Mouse (Mus musculus): ENCODE data around the gene Cd36. TPM values are rescaled to one million over a fixed set of nuclear protein-coding genes. Genes with fewer than 3 reads are reported as not detected.

The Cd36 gene
- polyA plus RNA-seq, 1 experiment from 2014 or later = 0.75 TPM

DNA sequence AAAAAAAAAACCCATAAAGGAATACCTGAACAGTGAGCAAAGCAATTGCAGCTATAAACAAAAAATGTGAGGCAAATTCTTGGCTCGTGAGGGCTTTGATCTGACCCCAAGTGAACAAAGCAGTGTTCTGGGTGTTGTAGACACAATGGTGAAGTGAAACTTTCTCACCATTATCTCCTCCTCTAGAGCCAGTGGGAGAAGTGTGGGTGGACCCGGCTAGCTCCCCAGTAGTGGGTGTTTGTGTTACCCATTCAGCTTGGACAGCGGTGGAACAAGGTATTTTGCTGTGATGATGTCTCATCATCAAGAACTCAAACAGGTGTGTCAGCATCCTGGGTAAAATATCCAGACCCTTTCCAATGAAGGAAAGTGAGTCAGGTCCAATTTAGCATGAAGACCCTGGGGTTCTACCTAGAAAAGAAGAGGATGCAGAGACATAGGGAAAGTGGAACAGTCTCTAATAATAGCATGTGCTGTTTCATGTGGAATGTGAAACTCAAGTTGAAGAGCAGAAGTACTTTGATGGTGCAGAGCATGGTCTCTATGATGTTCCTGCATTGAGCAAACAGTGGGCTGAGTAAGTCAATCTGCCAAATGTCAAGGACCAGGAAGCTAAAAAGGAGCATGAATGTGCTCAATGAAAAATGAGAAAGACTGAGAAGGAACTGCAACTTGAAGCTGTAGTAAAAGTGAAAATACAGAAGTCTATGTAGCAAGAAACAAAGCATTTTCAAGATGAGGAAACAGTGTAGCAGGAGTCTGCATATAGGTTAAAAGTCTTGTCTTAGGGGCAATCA, 34.3 kb downstream of the Cd36 start:
- H3K27ac ChIP-seq (replicated peaks; ENCODE audit: low read depth, low read length) = no peak overlapping the region
- H3K4me3 ChIP-seq (ENCODE audit: low read depth, low read length) = no peak overlapping the region
- ATAC-seq (ENCODE audit: insufficient number of reproducible peaks, low FRiP score, low TSS enrichment, low read depth) = no peak
- no peak for DNase-seq (ENCODE audit: low spot score)
- no peaks in the 10 kb centered on the region for H3K9me3 ChIP-seq (ENCODE audit: control insufficient read depth, low read length)
- no peaks in the 10 kb centered on the region for H3K36me3 ChIP-seq (ENCODE audit: control insufficient read depth, insufficient read depth, low read length)
- WGBS = 82% methylated on average over 3 of the region's 3 CpGs
- H3K4me1 ChIP-seq (ENCODE audit: control insufficient read depth, insufficient read depth, low read length) = no peaks in the 10 kb centered on the region
- no peaks in the 10 kb centered on the region for H3K27me3 ChIP-seq (ENCODE audit: control insufficient read depth, insufficient read depth, low read length)
- H3K9ac ChIP-seq (ENCODE audit: low read length) = no peak overlapping the region
- no peak overlapping the region for H3K4me2 ChIP-seq (ENCODE audit: low read depth, severe bottlenecking)

DNA sequence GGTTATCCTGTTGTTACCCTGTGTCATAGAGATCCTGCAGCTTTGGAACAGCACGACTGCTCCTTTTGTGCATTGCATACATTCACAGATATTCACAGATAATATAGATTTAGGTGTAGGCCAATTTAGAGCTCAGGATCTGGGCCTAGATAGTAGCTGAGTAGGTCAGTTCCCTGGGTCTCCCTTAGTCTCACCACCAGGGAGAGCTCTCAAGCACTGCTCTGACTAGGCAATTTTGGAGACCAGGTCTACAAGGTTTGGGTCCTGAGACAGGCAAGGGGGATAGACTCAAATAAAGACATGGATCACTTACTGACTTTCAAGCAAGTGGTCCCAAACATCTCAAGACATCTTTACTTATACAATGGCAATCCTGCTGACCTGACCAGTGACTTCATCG, 38.0 kb downstream of the Cd36 start:
- H3K4me2 ChIP-seq (ENCODE audit: low read depth, severe bottlenecking) = no peak overlapping the region
- H3K27ac ChIP-seq (replicated peaks; ENCODE audit: low read depth, low read length) = no peak overlapping the region
- no peak for DNase-seq (ENCODE audit: low spot score)
- H3K4me3 ChIP-seq (ENCODE audit: low read depth, low read length) = no peak overlapping the region
- 86% methylated on average over 2 of the region's 2 CpGs for WGBS
- H3K4me1 ChIP-seq (ENCODE audit: control insufficient read depth, insufficient read depth, low read length) = no peaks in the 10 kb centered on the region
- no peak for ATAC-seq (ENCODE audit: insufficient number of reproducible peaks, low FRiP score, low TSS enrichment, low read depth)
- no peaks in the 10 kb centered on the region for H3K9me3 ChIP-seq (ENCODE audit: control insufficient read depth, low read length)
- H3K27me3 ChIP-seq (ENCODE audit: control insufficient read depth, insufficient read depth, low read length) = no peaks in the 10 kb centered on the region
- H3K36me3 ChIP-seq (ENCODE audit: control insufficient read depth, insufficient read depth, low read length) = no peaks in the 10 kb centered on the region
- no peak overlapping the region for H3K9ac ChIP-seq (ENCODE audit: low read length)

DNA sequence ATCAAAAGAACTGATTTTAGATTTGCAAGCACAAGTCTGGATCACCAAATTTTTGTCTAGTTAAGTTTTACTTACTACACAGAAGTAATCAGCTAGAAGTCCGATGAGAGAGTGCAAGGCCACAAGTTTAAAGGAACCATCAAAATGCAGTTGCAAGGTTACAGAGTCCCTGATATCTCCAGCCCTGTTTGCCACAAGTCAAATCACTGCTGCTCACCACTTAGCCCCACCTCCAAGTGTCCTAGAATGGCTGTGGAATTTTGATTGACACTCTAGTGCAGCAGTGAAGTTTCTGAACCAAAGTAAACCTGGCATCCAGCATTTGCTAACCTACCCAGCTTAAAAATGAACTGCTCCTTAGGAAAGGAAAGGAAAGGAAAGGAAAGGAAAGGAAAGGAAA, 39.0 kb downstream of the Cd36 start:
- DNase-seq (ENCODE audit: low spot score) (no peak), ATAC-seq (ENCODE audit: insufficient number of reproducible peaks, low FRiP score, low TSS enrichment, low read depth) (no peak)
- Histone ChIP-seq H3K36me3 (ENCODE audit: control insufficient read depth, insufficient read depth, low read length) (no peaks in the 10 kb centered on the region), H3K4me2 (ENCODE audit: low read depth, severe bottlenecking) (no peak overlapping the region), H3K4me3 (ENCODE audit: low read depth, low read length) (no peak overlapping the region), H3K27me3 (ENCODE audit: control insufficient read depth, insufficient read depth, low read length) (no peaks in the 10 kb centered on the region), H3K9ac (ENCODE audit: low read length) (no peak overlapping the region), H3K4me1 (ENCODE audit: control insufficient read depth, insufficient read depth, low read length) (no peaks in the 10 kb centered on the region), H3K9me3 (ENCODE audit: control insufficient read depth, low read length) (no peaks in the 10 kb centered on the region), H3K27ac (replicated peaks; ENCODE audit: low read depth, low read length) (no peak overlapping the region)
- WGBS = 77% methylated on average over 1 of the region's 1 CpGs

- DNase-seq (ENCODE audit: low spot score) (no peak), ATAC-seq (ENCODE audit: insufficient number of reproducible peaks, low FRiP score, low TSS enrichment, low read depth) (no peak)
- Histone ChIP-seq H3K27me3 (ENCODE audit: control insufficient read depth, insufficient read depth, low read length) (no peaks in the 10 kb centered on the region), H3K4me1 (ENCODE audit: control insufficient read depth, insufficient read depth, low read length) (no peaks in the 10 kb centered on the region), H3K4me2 (ENCODE audit: low read depth, severe bottlenecking) (no peak overlapping the region), H3K9me3 (ENCODE audit: control insufficient read depth, low read length) (no peaks in the 10 kb centered on the region), H3K36me3 (ENCODE audit: control insufficient read depth, insufficient read depth, low read length) (no peaks in the 10 kb centered on the region), H3K27ac (replicated peaks; ENCODE audit: low read depth, low read length) (no peak overlapping the region), H3K4me3 (ENCODE audit: low read depth, low read length) (no peak overlapping the region), H3K9ac (ENCODE audit: low read length) (no peak overlapping the region)
- 95% methylated on average over 2 of the region's 2 CpGs for WGBS
Observed at GRCm38 (mm10) chr5:17848733-17849132, 39.9 kb downstream of the Cd36 start.

- H3K4me2 ChIP-seq (ENCODE audit: low read depth, severe bottlenecking) = no peak overlapping the region
- ATAC-seq (ENCODE audit: insufficient number of reproducible peaks, low FRiP score, low TSS enrichment, low read depth) (no peak), DNase-seq (ENCODE audit: low spot score) (no peak)
- H3K4me1 ChIP-seq (ENCODE audit: control insufficient read depth, insufficient read depth, low read length) = no peaks in the 10 kb centered on the region
- no peaks in the 10 kb centered on the region for H3K9me3 ChIP-seq (ENCODE audit: control insufficient read depth, low read length)
- H3K27ac ChIP-seq (replicated peaks; ENCODE audit: low read depth, low read length) = no peak overlapping the region
- H3K27me3 ChIP-seq (ENCODE audit: control insufficient read depth, insufficient read depth, low read length) = no peaks in the 10 kb centered on the region
- no peak overlapping the region for H3K4me3 ChIP-seq (ENCODE audit: low read depth, low read length)
- no peaks in the 10 kb centered on the region for H3K36me3 ChIP-seq (ENCODE audit: control insufficient read depth, insufficient read depth, low read length)
- no peak overlapping the region for H3K9ac ChIP-seq (ENCODE audit: low read length)
- WGBS = 89% methylated on average over 1 of the region's 1 CpGs
Observed at GRCm38 (mm10) chr5:17848267-17848666, 40.3 kb downstream of the Cd36 start.

GRCm38 (mm10) chr5:17843921-17844320, 44.7 kb downstream of the Cd36 start:
- H3K27ac ChIP-seq (replicated peaks; ENCODE audit: low read depth, low read length) = no peak overlapping the region
- H3K9ac ChIP-seq (ENCODE audit: low read length) = no peak overlapping the region
- H3K36me3 ChIP-seq (ENCODE audit: control insufficient read depth, insufficient read depth, low read length) = no peaks in the 10 kb centered on the region
- no peak overlapping the region for H3K4me3 ChIP-seq (ENCODE audit: low read depth, low read length)
- no peak overlapping the region for H3K4me2 ChIP-seq (ENCODE audit: low read depth, severe bottlenecking)
- DNase-seq (ENCODE audit: low spot score) (no peak), ATAC-seq (ENCODE audit: insufficient number of reproducible peaks, low FRiP score, low TSS enrichment, low read depth) (no peak)
- H3K4me1 ChIP-seq (ENCODE audit: control insufficient read depth, insufficient read depth, low read length) = no peaks in the 10 kb centered on the region
- WGBS = 91% methylated on average over 3 of the region's 3 CpGs
- H3K9me3 ChIP-seq (ENCODE audit: control insufficient read depth, low read length) = no peaks in the 10 kb centered on the region
- H3K27me3 ChIP-seq (ENCODE audit: control insufficient read depth, insufficient read depth, low read length) = no peaks in the 10 kb centered on the region

DNA sequence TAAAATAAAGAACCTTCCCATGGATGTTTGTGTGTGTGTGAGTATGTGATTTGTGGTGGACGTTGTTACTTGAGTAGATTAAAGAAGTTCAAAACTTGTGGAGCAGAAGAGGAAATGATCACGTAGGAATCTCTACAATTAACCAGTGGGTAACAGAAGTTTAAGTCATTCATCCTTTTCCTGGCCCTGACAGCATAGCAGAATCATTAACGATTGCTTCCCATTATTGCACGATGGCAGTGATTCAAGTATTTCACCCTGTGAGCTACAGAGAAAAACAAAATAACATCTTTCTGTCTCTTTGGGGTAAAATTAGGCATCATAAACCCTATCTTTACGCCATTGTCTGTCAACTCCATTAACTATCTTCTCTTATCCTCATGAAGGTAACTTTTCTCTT, 45.3 kb downstream of the Cd36 start:
- Histone ChIP-seq H3K4me2 (ENCODE audit: low read depth, severe bottlenecking) (no peak overlapping the region), H3K27ac (replicated peaks; ENCODE audit: low read depth, low read length) (no peak overlapping the region), H3K27me3 (ENCODE audit: control insufficient read depth, insufficient read depth, low read length) (no peaks in the 10 kb centered on the region), H3K9me3 (ENCODE audit: control insufficient read depth, low read length) (no peaks in the 10 kb centered on the region), H3K36me3 (ENCODE audit: control insufficient read depth, insufficient read depth, low read length) (no peaks in the 10 kb centered on the region), H3K4me1 (ENCODE audit: control insufficient read depth, insufficient read depth, low read length) (no peaks in the 10 kb centered on the region), H3K4me3 (ENCODE audit: low read depth, low read length) (no peak overlapping the region), H3K9ac (ENCODE audit: low read length) (no peak overlapping the region)
- WGBS = 77% methylated on average over 5 of the region's 5 CpGs
- no peak for ATAC-seq (ENCODE audit: insufficient number of reproducible peaks, low FRiP score, low TSS enrichment, low read depth)
- DNase-seq (ENCODE audit: low spot score) = no peak

GRCm38 (mm10) chr5:17842111-17842729, 46.4 kb downstream of the Cd36 start:
- Histone ChIP-seq H3K4me3 (ENCODE audit: low read depth, low read length) (no peak overlapping the region), H3K27me3 (ENCODE audit: control insufficient read depth, insufficient read depth, low read length) (no peaks in the 10 kb centered on the region), H3K9me3 (ENCODE audit: control insufficient read depth, low read length) (no peaks in the 10 kb centered on the region), H3K4me1 (ENCODE audit: control insufficient read depth, insufficient read depth, low read length) (no peaks in the 10 kb centered on the region), H3K9ac (ENCODE audit: low read length) (no peak overlapping the region), H3K27ac (replicated peaks; ENCODE audit: low read depth, low read length) (no peak overlapping the region), H3K4me2 (ENCODE audit: low read depth, severe bottlenecking) (no peak overlapping the region), H3K36me3 (ENCODE audit: control insufficient read depth, insufficient read depth, low read length) (no peaks in the 10 kb centered on the region)
- ATAC-seq (ENCODE audit: insufficient number of reproducible peaks, low FRiP score, low TSS enrichment, low read depth) = no peak
- no peak for DNase-seq (ENCODE audit: low spot score)
- 91% methylated on average over 7 of the region's 7 CpGs for whole genome bisulfite sequencing
